Mouse (Mus musculus) right cerebral cortex, adult 18-20 months (tissue): Measurements from ENCODE around the gene Als2cl.

ENCODE experiments used
- DNase-seq: peaks from one replicate; pipeline ENCODE4 v3.0.0; 2022; ENCODE audit warnings: mixed read lengths

Gene Als2cl

DNA sequence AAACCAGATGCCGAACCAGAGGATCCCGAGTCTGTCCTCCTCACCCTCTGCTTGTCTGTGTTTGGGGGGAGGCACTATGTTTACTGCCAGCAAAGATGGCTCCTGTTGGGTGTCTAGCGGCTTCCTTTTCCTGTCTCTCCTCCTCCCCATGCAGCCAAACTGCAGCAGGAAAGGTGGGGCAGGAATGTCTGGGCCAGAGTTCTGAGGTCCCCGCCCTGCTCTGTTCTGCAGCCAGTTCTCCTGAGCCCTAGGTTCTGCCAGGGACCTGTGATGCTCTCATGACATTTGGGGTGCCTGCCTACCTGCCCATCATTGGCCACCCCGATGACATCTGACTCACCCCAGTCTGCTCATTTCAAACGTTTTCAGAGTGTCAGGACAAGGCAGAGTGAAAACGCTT, 2.3 kb downstream of the Als2cl start:
- DNase-seq: no peak

DNA sequence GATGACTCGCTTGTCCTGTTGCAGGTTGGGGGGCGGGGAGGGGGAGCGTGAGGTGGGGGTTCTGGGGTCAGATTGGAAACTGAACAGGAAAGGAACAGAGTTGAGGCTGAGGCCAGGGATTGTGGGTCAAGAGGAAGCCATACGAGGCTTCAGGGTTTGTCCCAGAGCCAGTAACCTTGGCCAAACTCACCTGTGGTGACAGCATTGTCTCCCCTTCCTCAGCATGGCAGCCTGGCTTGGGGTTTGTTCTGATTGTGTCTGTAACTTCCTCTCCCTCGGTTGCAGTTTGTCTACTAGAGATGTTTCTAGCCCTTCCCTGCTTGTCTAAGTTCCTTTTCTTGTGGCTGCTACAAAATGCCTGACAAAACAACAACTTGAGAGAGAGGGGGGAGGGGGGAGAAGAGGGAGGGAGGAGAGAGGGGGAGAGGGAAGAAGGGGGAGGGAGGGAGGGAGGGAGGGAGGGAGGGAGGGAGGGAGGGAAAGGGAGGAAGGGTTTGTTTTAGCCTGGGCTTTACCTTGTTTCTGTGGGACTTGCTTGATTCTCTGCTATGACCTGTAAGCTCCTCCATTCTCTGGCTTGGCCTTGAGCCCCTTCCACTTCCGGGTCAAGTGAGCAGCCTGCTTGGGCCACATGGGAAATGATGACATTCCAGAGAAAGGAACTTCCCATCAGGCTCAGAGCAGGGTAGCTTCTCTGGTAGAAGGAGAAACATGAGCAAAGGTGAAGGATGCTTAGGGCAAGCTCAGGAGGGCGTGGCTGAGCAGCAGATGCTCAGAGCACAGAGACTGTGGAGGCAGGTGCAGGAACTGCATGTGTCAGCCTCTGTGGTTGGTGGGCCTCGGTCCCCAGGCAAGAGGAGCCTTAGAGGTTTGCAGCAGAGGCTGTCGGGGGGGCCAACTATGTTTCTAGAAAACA, 8.0 kb downstream of the Als2cl start:
- no peak for DNase-seq

DNA sequence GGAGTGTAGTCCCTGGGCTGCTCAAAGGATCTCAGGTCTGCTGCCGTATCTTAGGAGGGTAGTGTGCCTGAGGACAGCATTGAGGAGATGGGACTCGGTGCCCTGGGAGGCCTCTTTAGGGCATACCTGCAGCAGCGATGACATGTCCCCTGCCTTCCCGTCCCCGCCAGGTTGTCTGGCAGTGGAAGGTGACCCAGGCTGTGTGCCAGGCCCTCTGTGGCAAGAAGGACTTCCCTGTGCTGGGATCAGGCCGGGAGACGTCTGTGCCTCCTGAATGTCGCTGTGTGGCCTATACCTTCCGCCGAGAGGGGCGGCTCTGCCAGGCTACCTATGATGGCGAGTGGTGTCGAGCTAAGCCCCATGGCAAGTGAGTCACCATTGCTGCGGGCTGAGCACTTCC, 9.3 kb downstream of the Als2cl start:
- no peak for DNase-seq

DNA sequence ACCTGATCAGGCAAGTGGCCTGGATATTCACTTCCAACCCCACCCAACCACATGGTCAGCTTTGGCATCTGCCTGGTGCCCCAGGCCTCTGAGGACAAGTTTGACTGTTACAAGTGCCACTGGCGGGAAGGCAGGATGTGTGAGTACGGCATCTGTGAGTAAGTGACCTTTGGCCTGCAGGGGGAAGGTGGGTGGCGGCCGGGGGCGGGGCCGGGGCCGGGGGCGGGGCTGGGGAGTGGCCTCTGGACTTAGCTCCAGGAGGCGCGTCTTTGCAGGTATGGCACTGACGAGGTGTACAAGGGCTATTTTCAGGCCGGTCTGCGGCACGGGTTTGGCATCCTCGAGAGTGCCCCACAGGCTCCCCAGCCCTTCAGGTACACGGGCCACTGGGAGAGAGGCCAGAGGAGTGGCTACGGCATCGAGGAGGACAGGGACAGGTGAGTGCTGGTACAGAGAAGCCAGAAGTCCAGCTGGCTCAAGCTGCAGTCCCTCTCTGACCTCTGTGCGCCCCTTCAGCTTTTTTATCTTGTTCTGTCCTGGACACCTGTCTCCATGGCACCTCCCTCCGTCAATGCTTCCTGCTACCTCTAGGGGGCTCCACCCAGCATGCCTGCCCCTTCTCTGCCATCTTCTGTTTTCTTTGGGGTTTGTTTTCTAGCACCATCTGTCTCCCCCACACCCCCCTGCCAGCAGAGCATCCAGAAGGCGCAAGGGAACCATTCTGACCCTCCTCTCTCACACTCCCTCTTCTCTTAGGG, 10.5 kb downstream of the Als2cl start:
- DNase-seq: no peak

DNA sequence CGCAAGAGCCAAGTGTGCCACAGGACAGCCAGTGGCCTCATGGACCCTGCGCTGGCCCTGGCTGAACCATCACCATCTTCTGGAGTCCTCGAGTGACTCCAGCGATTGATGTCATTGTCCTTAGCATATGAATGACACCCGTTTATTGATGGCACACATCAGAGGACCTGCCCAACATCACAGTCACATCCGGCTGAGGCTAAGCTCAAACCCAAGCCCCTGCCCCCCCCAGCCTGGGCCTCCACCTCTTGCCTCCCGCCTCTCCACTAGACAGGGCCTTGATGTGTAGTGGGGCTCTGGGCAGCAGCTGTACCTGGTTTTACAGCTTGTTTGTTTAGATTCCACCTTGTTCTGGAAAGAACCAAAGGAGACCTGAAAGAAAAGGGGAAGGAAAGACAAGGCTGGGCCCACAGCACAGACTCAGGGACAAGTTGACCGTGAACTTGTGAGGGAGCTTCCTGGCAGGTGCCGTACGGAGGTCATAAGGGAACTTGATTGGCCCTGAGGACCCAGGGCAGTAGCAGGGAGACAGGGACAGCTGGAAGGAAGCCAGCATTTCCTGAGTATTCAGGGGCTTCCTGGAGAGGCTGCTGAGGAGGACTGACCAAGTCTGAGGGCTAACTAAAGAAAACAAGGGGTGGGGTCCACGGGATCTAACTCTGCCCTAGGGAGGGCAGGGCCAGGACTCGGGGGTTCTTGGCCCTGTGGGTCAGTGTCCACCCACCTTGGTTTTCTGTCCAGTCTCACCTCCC, 11.6 kb downstream of the Als2cl start:
- no peak for DNase-seq

DNA sequence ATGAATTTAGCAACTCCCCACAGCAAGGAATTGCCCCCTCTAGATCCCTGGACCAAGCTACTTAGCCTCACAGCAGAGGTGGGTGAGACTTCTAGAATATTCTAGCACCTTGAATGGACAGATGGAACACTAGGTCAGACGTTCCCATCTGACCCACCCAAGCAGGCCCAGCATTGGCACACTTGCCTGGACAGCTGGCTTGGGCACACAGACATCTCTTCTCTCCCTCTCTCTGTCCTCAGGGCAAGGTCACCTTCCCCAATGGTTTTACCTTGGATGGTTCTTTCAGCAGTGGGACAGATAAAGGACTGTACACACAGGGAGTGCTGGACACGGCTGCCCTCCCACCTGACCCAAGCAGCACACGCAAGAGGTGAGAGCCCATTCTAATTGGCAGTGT, 12.9 kb downstream of the Als2cl start:
- no peak for DNase-seq

DNA sequence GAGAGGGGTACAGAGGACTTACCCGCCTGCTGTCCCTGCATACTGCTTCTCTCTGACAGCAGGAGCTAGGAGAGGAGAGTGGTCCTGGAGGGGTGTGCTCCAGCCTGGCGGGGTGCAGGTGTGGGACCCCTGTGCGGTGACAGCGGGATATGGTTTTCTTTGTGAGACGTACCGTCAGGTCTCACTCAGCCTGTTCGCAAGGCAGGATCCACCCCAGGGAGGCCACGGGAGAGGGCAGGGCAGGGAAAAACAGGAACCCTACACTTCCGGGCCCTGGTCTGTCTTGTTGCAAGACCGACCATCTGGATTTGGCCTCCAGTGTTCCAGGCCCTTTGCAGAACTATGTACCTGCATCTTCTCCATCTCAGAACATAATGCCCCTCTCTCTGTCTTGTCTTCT, 13.8 kb downstream of the Als2cl start:
- no peak for DNase-seq

DNA sequence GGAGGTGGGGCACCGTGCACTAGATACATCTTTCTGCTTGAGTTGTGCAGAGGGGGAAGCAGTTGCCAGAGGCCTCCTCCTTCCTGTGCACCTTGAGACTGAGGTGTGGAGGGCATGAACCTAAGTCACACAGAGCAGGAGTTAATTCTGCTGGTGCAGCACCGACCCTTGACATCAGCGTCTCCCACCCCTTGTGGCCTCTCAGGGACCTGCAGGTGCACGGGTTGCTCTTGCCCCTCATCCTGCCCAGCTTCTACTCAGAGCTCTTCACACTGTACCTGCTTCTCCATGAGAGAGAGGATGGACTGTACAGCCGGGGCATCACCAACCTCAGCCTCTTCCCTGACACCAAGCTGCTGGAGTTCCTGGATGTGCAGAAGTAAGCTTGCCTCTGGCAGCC, 15.8 kb downstream of the Als2cl start:
- no peak for DNase-seq

DNA sequence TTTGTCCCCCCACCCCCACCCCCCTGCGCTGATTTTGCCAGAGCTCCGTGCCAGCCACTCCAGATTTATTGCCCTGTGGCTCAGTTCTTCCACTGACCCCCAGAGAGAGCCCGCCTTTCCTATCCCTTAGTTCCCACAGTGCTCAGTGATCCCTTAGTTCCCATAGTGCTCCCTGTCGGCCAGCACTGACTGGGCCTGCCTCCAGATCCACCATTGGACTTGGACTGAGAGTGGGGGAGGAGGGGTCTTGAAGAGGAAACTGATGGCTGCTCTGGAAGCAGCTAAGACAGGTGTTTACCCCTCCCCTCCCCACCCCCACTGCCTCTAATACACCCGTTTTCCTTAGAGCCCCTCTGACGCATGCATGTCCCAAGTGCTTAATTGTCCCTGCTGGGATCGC, 16.3 kb downstream of the Als2cl start:
- DNase-seq: no peak

DNA sequence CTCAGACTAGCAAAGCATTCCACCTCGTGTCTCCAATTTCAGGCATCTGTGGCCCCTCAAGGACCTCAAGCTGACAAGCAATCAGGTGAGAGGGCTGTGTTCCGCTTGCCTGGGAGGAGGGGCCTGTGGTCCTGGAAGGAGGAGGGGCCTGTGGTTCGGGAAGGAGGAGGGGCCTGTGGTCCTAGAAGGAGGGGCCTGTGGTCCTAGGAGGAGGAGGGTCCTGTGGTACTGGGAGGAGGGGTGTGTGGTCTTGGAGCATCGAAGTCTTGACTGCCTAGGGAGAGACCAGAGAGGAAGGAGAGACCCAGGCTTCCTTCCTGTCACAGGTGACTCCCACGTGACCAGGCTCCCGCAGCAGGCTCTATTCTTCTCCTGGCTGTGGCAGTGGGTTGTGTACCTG, 16.9 kb downstream of the Als2cl start:
- DNase-seq: no peak

DNA sequence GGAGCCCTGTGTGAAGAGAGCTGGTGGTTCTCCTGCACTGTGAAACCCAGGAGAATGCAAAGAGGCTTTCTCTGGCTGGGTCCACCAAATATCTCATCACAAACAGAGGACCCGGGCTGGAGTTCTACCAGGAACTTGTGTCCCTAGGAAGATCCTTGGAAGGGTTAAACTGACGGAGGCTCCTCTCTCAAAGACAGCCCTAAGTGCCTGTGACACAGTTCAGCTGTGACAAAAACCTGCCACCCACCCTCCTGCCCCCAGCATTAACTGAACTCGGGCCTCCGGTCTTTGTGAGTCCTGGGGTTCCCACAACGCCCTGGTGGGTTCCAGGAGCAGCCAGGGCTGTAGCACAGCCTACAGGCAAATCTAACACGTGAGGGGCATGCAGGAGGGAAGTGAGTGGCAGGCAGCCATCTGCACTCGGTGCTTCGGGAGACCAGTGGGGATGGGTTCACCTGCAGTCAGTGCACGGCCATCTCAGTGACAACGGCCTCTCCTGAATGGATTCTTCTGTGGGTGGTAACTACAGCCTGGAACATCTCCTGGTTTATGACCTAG, 19.9 kb downstream of the Als2cl start:
- no peak for DNase-seq

DNA sequence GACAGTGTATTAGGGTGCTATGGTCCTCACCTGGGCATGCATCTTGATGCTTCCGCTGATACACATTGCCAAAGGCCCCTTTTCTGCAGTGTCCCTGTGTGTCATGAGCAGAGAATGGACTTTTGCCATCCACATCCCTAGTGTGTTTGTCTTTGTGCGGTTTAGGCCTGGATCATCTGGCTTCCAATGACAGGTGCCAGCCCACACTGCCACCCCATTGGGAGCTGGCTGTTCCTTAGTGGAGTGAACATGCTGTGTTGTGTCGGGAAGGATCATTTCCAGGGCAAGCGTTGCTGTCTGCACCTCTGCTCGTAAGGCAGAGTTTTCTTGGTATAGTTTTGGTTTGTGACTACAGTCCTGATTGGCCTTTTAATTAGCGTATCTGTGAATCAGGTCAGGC, 21.5 kb downstream of the Als2cl start:
- no peak for DNase-seq

DNA sequence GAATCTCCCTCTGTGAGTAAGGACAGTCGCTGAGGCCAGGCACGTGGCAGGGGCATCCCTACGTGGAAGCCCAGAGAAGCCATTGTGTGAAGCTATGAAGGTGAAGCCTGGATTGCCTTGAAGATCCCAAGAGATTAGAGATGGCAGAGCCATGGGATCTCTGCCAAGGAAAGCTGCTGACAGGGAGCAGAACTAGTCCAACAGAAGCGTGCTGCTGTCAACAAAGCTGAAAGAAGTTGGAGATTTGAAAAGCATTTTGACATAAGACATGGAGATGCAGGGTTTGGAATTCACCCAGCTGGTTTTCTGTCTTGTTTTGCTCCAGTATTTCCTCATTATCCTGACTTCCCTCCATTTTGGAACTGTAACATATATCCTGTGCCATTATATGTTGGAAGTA, 22.6 kb downstream of the Als2cl start:
- no peak for DNase-seq

DNA sequence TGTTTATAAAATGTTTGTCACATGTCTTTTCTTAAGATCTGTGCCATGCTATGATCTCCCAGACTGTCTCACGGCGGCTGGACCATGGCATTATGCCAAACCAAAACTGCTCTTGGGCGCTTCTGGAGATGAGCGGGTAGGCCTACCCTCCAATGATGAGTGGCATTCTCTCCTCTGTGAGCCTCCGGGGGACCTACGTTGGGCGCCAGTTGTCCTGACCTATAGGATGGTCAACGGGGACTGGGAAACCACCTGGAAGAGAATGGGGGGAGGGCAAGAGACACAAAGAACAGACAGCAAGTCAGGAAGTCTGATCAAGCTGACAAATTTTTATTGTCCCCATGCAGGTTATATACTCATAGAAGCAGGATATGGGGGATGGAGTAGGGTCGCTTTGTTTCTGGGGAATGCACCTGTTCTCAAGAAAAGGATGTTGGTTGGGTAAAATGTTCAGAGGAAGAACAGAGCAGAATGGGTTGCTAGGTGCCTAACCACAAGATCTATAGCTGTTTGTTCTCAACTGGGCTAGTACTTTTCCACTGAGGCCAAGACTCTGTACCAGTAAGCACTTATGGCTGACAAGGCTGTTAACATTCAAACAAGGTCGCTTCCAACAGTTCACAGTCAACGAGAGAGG, 27.6 kb downstream of the Als2cl start:
- DNase-seq: no peak

DNA sequence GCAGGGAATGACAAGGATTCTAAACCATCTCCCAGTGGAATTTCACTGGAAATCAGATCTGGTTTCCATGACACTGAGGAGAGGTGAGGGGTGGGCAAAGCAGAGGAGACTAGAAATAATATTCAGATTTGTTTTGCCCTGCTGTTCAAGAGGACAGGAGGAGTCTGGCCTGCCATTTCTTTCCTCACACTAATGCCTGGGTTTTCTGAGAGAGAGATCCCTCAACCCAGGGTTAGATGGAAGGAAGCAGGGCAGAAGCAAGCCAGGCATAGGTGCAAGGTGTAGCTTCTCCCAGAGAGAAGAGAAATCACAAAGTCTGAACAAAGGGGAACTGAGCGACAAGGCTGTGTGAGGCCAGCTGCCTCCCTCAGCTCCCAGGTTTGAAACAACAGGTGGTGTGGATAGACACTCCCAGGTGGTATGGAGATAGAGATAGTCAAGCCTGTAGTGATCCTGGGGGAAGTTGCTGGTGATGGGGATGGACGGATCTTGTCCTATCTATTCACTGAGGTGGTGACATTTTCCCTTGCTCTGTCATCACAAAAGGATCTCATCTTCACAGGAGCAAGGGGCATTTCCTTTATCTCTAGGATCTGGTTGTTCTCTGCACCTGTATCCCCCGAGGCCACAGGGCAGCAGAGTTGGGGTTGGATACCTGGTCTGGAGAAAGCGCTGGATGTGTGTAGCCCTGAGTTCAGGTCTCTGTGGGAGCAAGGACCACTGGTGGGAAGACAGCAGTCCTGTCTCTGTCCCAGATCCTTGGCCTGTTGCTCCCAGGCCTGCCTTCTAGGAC, 28.4 kb downstream of the Als2cl start:
- no peak for DNase-seq

DNA sequence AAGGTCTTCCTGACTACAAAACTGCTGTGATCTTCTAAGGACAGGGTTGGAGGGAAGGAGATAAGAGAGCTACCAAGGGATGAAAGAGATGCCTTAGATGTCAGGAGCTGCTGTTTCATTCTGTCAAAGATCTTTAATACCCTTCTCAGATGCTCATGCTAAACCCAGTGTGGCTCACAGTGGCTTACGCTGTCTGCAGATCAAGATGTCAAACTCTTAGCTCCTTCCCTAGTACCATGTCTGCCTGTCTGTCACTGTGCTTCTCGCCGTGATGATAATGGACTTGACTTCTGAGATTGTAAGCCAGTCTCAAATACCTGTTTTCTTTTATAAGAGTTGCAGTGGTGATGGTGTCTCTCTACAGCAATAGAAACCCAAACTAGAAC, 29.0 kb downstream of the Als2cl start:
- no peak for DNase-seq

DNA sequence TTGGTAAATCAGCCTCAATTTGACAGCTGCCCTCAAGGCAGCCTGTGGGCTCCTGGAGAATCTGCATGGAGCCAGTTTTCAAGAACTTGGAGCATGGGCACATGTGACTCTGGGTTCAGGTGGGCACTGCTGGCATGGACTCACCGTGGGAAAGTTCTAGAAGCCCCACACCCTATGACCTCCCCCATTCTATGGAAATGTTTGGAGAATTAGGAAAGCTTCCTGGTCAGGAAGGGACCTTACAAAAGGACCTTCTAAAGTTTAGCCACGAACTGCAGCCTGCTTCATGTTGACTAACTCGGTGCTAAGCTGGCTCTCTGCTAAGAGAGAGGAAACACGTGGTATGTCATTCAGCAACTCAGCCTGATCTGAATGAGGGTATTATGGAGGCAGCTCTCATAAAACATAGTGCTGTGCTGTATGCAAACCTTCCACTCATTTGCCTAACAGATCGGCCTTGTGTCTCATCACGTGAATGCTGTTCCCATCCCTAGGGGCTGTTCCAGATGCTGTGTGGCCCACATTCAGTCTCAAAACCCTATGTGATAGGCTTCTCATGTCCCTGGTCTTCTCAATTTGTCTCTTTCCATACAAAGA, 29.8 kb downstream of the Als2cl start:
- no peak for DNase-seq

DNA sequence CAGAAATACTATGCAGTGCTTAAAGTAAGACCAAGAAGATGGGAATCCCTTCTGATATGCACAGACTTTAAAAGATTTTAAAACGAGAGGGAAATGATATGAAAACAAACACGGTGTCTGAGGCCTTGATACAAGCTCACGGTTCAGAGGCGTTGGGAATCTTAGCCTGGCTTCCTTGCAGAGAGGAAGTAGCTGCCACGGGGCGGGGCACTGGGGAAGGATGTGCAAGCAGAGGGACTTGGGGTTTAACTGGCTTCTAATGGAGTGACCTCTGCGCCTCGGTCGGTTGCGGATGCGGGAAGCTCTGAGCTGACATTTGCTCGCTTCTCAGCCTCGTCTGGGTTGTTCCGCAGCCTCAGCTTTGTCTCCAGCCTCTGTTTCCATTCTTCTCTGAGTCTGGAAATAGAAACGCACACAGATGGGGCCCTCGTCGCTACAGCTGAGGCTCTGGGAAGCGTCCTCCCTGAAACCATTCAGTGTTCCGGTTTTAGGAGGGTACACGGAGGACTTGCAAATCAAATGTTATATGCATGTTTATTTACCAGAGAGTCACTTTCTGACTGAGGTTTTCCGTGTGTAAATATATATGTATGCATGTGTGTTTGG, 35.1 kb downstream of the Als2cl start:
- DNase-seq: no peak

DNA sequence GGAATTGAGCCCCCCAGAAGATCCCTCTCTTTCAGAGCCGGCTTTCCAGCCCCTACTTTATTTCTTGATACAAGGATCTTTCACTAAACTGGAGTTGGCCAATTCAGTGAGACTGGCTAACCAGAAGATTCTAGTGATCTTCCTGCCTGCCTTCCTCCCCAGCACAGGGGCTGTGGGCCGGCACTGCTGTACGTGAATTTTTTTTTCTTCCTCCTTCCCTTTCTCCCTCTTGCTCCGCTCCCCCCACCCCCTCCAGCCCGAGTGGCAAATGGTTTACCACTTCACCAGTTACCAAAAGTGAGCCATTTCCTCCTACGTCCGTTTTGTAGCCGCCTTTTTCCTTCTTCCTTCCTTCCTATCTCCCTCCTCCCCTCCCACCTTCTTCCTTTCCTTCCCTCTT, 35.8 kb downstream of the Als2cl start:
- DNase-seq: no peak

DNA sequence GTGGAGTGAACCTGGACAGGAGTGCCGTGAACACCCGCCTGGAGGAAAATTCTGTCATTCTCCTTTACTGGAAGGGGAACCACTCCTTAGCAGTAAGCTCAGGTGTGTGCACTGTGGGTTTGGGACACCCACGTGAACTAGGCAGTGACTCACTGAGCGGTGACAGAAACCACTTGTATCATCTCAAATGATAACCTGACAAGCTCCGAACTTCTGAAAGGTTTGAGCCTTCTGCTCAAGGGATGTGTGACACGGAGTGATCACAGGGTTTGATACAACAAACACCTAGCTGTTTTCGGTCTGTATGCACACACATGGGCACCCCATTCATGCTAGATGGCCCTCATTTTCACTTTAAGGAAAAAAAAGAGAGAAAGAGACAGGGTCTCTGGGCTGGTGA, 37.1 kb downstream of the Als2cl start, which contains the start of gene Fam240a:
Fam240a (minus strand) TSS at position 76 of the 400 bp plus-strand sequence.
- no peak for DNase-seq
